Mouse (Mus musculus) brain, adult 10 weeks (tissue): ENCODE data around the gene Gm44790. TPM values are rescaled to one million over a fixed set of nuclear protein-coding genes. Genes with fewer than 3 reads are reported as not detected.

ENCODE experiments used
- polyA plus RNA-seq: library from polyadenylated mRNA; stranded (reverse); fragments of 350-450 nt; fragmentation: Illumina TruSeq; extraction: RNeasy Lipid Tissue Mini Kit (QIAGEN cat#74804); gene quantifications from one replicate; pipeline ENCODE4 v1.2.3, GENCODE M21; 2015; ENCODE audit warnings: low read depth, low replicate concordance

Gm44790 gene
- polyA plus RNA-seq: 0.82 TPM

DNA sequence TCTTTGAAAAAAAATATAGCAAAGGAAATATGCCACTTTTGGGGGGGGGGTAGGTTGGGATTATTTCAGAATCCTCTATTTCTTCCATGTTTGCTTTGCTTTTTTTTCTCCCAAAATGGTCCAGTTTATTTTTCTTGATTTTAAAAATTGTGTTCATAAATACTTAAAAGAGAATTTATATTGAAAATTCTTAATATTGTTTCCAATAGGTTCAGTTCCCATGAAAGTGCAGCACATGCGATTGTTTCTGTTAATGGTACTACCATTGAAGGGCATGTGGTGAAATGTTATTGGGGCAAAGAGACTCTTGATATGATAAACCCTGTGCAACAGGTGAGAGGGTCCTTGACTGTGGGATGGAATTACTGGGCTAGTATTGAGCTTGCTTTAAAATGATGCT lies at the start of gene Gm44790:
Gene Gm44790 (plus strand): TSS at position 301 of the 400 bp plus-strand sequence.

DNA sequence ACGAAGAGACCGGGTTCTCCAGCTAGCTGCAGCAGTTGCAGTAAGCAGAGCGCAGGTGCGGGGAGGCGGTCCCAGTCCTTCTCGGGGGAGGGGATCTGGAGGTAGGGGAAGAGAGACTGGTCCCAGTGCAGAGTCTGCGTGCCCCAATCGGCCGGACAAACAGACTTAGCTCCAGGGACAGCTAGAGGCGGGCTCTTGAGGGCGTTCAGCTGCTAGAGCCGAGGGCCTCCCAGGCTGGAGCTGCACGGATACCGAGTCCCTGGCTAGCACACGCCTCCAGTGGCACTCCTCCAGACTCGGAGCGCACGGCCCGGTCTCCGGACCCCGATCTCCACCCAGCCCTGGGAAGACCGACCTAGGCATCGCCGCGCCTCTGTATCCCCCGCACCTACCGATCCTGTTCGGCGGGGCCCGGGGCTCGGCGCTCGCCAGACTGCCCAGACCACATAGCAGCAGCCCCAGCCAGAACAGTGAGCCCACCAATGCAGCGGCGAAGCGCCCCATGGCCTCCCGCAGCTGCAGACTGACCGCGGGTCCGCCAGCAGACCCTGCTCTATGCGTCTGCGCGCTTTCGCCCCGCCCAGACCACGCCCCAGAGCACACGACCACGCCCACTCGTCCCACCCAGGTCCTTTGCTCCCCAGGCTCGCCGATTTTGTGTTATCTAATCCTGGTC lies 29.7 kb upstream of the Gm44790 start, which contains the start of gene Pcyox1:
Gene Pcyox1 (minus strand): TSS at position 574 of the 676 bp plus-strand sequence.

DNA sequence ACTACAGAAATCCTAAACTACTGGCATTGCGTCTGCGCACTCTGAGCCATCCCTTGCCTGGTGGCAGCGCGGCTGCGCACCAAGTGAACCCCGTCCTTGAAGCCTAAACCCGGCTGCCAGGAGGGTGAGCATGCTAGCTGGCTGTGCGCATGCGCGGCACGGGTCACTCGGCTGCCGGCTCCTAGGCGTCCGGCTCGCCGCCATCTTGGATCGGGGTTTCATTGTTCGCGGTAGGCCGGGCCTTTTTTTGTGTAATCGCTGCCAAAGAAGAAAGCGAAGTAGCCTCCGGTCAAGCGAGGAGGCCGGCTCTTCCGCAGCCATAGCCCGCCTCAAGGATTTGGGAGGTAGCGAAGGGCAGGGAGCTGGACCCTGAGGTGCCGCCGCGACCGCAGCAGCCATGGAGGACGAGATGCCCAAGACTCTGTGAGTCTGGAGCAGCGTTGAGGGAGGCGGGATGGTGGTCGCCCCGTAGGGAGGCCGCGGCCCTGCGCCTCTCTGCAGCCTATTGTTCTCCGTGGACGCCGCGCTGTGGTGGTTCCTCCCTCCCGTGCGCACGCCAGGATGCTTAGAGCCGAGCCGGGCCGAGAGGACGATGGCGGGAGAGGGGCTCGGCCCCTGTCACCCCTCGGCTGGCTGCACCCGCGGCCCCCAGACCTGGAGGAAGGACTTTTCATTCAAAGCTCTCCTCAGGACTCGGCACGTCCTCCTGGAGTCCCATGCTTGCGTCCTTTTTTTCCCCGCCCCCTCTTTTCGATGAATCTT lies 22.2 kb upstream of the Gm44790 start, which contains the start of gene Tia1:
Gene Tia1 (plus strand): TSS at position 120 of the 762 bp plus-strand sequence.

DNA sequence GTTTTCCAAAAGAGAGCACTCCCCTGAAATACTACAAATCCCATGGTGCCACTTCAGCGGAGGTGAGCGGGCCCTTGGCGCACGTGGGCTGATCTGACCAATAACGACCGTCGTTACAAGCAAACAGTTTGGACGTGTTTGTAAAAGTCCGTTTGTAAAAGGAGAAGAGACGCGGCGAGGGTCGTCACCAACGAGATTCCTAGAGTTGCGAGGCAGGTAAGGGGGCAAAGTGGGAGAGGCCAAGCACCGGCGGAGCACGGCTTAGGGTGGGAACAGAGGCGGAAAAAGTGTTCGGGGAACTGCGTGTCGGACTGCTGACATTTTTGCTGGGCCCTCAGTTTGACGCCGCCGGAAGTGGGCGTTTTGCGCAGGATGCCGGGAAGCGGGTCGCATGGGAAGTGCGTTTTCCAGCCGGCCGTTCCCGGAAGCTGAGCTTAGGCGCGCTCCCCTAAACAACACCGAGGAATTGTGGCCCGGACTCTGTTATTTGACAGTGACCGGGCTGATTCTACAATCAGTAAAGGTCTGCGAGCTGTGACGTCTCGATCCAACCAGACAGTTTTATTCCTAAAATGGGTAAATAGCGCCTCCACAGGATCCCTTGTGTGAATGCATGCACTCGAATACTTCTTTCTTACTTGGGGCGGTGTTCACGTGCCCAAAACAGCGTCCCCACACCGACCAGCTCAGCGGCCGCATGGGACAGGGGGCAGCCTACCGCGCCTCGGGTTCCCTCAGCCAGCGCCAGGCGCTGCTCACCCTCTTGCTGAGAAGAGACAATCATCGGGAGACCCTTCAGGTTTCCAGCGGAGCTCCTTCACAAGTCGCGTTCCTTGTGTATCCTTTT lies 12.0 kb downstream of the Gm44790 start, which contains the start of gene C87436:
Gene C87436 (plus strand): TSS at position 103 of the 847 bp plus-strand sequence.

Other genes with a start within 250 kb of the Gm44790 start
- 23.5 TPM for gene Tgfa, start 231.4 kb upstream of the Gm44790 start, polyA plus RNA-seq
- 37.2 TPM for gene Fam136a, start 61.0 kb upstream of the Gm44790 start, polyA plus RNA-seq
- gene Snrpg, start 55.4 kb upstream of the Gm44790 start, polyA plus RNA-seq: 83.3 TPM
- gene Pcyox1, start 29.5 kb upstream of the Gm44790 start, polyA plus RNA-seq: 76.9 TPM
- 120 TPM for gene Tia1, start 22.4 kb upstream of the Gm44790 start, polyA plus RNA-seq
- gene C87436, start 11.7 kb downstream of the Gm44790 start, polyA plus RNA-seq: 19.1 TPM
- 169 TPM for gene Pcbp1, start 99.7 kb downstream of the Gm44790 start, polyA plus RNA-seq
- gene Asprv1, start 201.5 kb downstream of the Gm44790 start, polyA plus RNA-seq: 0.79 TPM
- 11.7 TPM for gene Mxd1, start 242.5 kb downstream of the Gm44790 start, polyA plus RNA-seq